Mouse (Mus musculus) MEL-GATA-1-ER (cell line): ENCODE measurements around the gene Mrpl54.
"Not testable (repeated sequence)": the region's sequence is repeated elsewhere in the genome, so short reads cannot be mapped to it uniquely, and the experiment has no call there.

ENCODE experiments used
- DNase-seq: peaks from one replicate; pipeline ENCODE4 v3.0.0-alpha.2; 2012; ENCODE audit warnings: low read depth; ENCODE audit errors: extremely low read depth

Gene Mrpl54

DNA sequence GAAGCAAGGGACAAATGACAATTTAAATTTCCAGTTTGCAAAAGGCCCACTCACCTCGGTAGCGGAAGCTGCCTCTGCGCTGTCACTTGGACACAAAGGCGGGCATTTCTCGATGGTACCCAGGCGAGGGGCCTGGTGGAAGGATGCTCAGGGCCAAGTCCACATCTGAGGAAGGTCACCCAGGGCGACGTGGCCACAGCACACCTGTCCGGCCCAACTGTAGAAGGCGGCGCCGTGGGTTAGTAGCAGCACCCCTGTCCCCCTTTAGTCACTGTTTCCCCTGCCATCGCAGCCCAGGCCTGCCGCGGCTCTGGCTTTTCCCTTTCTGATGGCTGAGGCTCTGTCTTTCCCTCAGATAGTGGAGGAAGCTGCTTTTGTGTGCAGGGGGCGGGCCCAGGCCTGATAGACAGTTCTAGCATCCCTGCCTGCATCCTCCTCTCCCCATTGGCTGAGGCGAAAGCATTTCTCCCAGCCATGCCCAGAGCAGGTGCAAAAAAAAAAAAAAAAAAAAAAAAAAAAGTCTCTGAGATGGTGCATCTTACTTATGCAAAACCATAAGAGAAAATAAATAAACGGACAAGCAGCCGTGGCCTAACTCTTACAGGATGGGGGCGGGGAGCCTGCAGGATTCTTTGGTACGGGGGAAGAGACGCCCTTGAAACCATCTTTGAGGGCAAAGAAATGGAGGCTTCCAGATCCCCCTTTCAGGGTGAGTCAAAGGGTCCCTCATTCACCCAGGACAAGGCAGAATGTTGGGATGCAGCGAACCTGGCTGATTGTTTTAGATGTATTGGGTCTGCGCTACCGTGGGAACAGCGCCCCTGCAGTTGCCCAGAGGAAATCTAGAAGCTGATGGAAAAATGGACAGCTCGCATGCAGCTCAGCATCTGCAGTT lies 36.0 kb downstream of the Mrpl54 start, which contains the start of gene Atcay:
Gene Atcay, minus strand, starts transcription at position 396 of the 895 bp plus-strand sequence.
- DNase-seq: no peak

DNA sequence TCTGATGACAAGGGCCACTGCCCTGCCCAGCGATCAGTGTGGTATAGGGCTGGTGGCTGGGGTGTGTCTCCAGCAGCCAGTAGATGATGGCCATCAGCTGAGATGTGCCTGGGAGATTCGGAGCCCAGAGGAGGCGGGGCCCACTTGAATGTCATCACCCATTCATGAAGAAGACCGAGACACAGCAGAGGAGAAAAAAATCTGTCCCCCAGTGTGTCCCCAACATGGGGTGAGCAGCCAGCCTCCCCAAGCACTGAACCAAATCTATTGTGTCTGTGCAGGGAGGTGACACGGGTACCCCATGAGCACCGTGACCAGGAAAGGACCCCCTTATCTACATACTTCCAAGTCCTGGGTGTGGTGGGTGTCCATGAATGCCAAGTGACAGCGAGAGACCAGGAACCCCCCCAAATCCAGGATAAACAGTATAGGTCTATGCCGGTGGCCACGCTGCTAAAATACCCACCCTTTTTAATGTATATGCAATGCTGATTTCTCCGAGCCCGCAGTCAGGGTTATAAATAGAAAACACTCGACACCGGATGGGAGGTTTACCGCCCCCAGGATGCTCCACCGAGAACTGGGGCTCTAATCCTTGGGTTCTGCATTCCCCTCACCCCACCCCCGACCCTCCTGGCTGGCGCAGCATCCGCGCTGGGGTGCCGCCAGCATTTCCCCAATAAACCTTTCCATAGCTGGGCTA lies 36.8 kb downstream of the Mrpl54 start:
- DNase-seq: no peak

- DNase-seq: not testable (repeated sequence)
Observed at GRCm38 (mm10) chr10:81223731-81224130, 43.0 kb downstream of the Mrpl54 start.

GRCm38 (mm10) chr10:81221402-81222015 lies 45.2 kb downstream of the Mrpl54 start:
- peak; percentile 54 for DNase-seq

GRCm38 (mm10) chr10:81217964-81218363 lies 48.8 kb downstream of the Mrpl54 start:
- no peak for DNase-seq

DNA sequence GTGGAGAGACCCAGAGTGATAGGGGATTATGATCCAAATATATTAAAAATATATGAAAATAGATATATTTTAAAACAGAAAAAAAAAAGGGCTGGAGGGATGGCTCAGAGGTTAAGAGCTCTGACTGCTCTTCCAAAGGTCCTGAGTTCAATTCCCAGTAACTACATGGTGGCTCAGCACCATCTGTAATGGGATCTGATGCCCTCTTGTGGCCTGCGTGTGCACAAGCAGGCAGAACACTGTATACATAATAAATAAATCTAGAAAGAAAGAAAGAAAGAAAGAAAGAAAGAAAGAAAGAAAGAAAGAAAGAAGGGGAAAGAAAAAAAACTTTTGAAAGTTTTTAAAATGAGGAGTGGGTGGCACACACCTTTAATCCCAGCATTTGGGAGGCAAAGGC lies 49.5 kb downstream of the Mrpl54 start:
- DNase-seq: not testable (repeated sequence)

GRCm38 (mm10) chr10:81216810-81217209 lies 49.9 kb downstream of the Mrpl54 start:
- no peak for DNase-seq

- no peak for DNase-seq
Observed at GRCm38 (mm10) chr10:81216260-81216659, 50.5 kb downstream of the Mrpl54 start.
